Mouse (Mus musculus) ovary, postnatal 36 days (tissue): ENCODE results near the gene Hepacam.

Experiments used
- DNase-seq: peaks from one replicate; pipeline ENCODE4 v3.0.0; 2022; ENCODE audit warnings: low spot score, mixed read lengths

Gene Hepacam

GRCm38 (mm10) chr9:37384284-37385182 is 17.4 kb downstream of the Hepacam start:
- DNase-seq, result peak; percentile 68

- DNase-seq, result no peak
These were observed 23.7 kb downstream of the Hepacam start for GRCm38 (mm10) chr9:37390891-37391290.

GRCm38 (mm10) chr9:37392071-37392470 is 24.9 kb downstream of the Hepacam start:
- DNase-seq, result no peak

GRCm38 (mm10) chr9:37393482-37394131 is 26.5 kb downstream of the Hepacam start:
- DNase-seq, result no peak

GRCm38 (mm10) chr9:37400585-37400984 is 33.4 kb downstream of the Hepacam start:
- DNase-seq, result no peak

GRCm38 (mm10) chr9:37401802-37402201 is 34.7 kb downstream of the Hepacam start, which contains the start of gene Robo4:
Robo4 (plus strand) TSS chr9:37401897.
- DNase-seq, result no peak

- no peak for DNase-seq
These were observed 35.4 kb downstream of the Hepacam start for GRCm38 (mm10) chr9:37402501-37402900.

- no peak for DNase-seq
These were observed 35.9 kb downstream of the Hepacam start for GRCm38 (mm10) chr9:37403011-37403410.

- no peak for DNase-seq
These were observed 39.2 kb downstream of the Hepacam start for GRCm38 (mm10) chr9:37406372-37406771.

- peak; percentile 27 for DNase-seq
These were observed 40.8 kb downstream of the Hepacam start for GRCm38 (mm10) chr9:37407850-37408502.

GRCm38 (mm10) chr9:37409698-37410445 is 42.7 kb downstream of the Hepacam start:
- no peak for DNase-seq

- no peak for DNase-seq
These were observed 45.8 kb downstream of the Hepacam start for GRCm38 (mm10) chr9:37412989-37413388.

GRCm38 (mm10) chr9:37414666-37415065 is 47.5 kb downstream of the Hepacam start:
- no peak for DNase-seq

GRCm38 (mm10) chr9:37418791-37419190 is 51.6 kb downstream of the Hepacam start:
- no peak for DNase-seq

- peak; percentile 86 for DNase-seq
These were observed 53.5 kb downstream of the Hepacam start for GRCm38 (mm10) chr9:37420676-37421075.

- DNase-seq, result peak; percentile 48
These were observed 54.1 kb downstream of the Hepacam start for GRCm38 (mm10) chr9:37421239-37421638.

- no peak for DNase-seq
These were observed 62.2 kb downstream of the Hepacam start for GRCm38 (mm10) chr9:37429326-37429725.

GRCm38 (mm10) chr9:37430582-37430981 is 63.4 kb downstream of the Hepacam start:
- DNase-seq, result peak; percentile 81

- DNase-seq, result peak; percentile 53
These were observed 65.0 kb downstream of the Hepacam start for GRCm38 (mm10) chr9:37432026-37432666.

- no peak for DNase-seq
These were observed 65.7 kb downstream of the Hepacam start, which contains the start of gene Robo3 for GRCm38 (mm10) chr9:37432720-37433421. Robo3 (minus strand) TSS chr9:37433246.
